Mouse (Mus musculus) layer of hippocampus, adult 18-20 months (tissue): ENCODE data around the gene Dst. TPM values are rescaled to one million over a fixed set of nuclear protein-coding genes. Genes with fewer than 3 reads are reported as not detected.

Experiments used
- DNase-seq, 2 experiments: peaks; one replicate each; pipeline ENCODE4 v3.0.0; 2022; ENCODE audit warnings: low spot score in 2 of 2
- total RNA-seq, 2 experiments: library from RNA; stranded (reverse); gene quantifications; 2 replicates each; pipeline ENCODE4 v1.2.3; 2021

The Dst gene
- total RNA-seq, 2 experiments from 2014 or later = 195 to 198 TPM

GRCm38 (mm10) chr1:34017323-34017722 is 109.3 kb downstream of the Dst start:
- no peak for DNase-seq

- DNase-seq = no peak
These were observed 112.6 kb downstream of the Dst start for GRCm38 (mm10) chr1:34020599-34020998.

GRCm38 (mm10) chr1:34021574-34021973 is 113.5 kb downstream of the Dst start:
- DNase-seq = no peak

GRCm38 (mm10) chr1:34023154-34023553 is 115.1 kb downstream of the Dst start:
- DNase-seq = no peak

GRCm38 (mm10) chr1:34025879-34026278 is 117.9 kb downstream of the Dst start:
- no peak for DNase-seq

- no peak for DNase-seq
These were observed 120.7 kb downstream of the Dst start for GRCm38 (mm10) chr1:34028722-34029121.

GRCm38 (mm10) chr1:34030330-34031021 is 122.5 kb downstream of the Dst start:
- DNase-seq = no peak

GRCm38 (mm10) chr1:34033052-34033451 is 125.0 kb downstream of the Dst start:
- DNase-seq = no peak

GRCm38 (mm10) chr1:34033478-34033877 is 125.5 kb downstream of the Dst start:
- no peak for DNase-seq

- no peak for DNase-seq
These were observed 125.9 kb downstream of the Dst start for GRCm38 (mm10) chr1:34033958-34034357.

- DNase-seq = no peak
These were observed 128.1 kb downstream of the Dst start for GRCm38 (mm10) chr1:34036111-34036510.

GRCm38 (mm10) chr1:34038571-34038970 is 130.5 kb downstream of the Dst start:
- DNase-seq = no peak

- DNase-seq = no peak
These were observed 132.0 kb downstream of the Dst start for GRCm38 (mm10) chr1:34040049-34040448.

GRCm38 (mm10) chr1:34040901-34041721 is 133.1 kb downstream of the Dst start:
- DNase-seq = peak in 1 of 2 experiments; percentile 68

GRCm38 (mm10) chr1:34042299-34042698 is 134.3 kb downstream of the Dst start:
- no peak for DNase-seq

GRCm38 (mm10) chr1:34043327-34043726 is 135.3 kb downstream of the Dst start:
- DNase-seq = no peak

- DNase-seq = no peak
These were observed 136.0 kb downstream of the Dst start for GRCm38 (mm10) chr1:34043836-34044550.

GRCm38 (mm10) chr1:34044675-34045074 is 136.7 kb downstream of the Dst start:
- no peak for DNase-seq

- DNase-seq = no peak
These were observed 139.3 kb downstream of the Dst start for GRCm38 (mm10) chr1:34047285-34047684.

GRCm38 (mm10) chr1:34051251-34051650 is 143.2 kb downstream of the Dst start:
- no peak for DNase-seq

GRCm38 (mm10) chr1:34052422-34052821 is 144.4 kb downstream of the Dst start:
- no peak for DNase-seq

- no peak for DNase-seq
These were observed 146.9 kb downstream of the Dst start for GRCm38 (mm10) chr1:34054970-34055369.
